Mouse (Mus musculus): Measurements from ENCODE around the gene Fam50b.

Fam50b gene

DNA sequence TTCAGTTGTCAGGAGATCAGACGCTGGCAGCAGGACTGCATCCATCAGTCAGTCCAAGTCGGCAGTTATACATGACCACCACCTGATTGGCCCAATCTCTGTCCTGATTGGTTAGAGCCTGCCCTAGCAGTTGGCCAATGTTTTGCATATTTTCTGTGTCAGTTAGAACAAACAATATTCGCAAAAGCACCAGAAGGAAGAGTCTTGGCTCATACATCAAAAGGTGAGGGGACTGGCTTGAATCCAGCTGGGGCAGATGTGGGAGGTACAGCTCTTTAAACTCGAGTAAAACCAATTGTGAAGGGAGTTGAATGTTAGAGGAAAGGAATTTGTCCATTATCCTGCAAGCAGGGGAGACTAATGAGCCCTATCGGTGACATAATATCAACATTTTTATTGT is at the start of gene Fam50b:
Gene Fam50b (plus strand): TSS at position 165 of the 400 bp plus-strand sequence.
- DNase-seq (ENCODE audit: low read depth, low spot score) = no peak

DNA sequence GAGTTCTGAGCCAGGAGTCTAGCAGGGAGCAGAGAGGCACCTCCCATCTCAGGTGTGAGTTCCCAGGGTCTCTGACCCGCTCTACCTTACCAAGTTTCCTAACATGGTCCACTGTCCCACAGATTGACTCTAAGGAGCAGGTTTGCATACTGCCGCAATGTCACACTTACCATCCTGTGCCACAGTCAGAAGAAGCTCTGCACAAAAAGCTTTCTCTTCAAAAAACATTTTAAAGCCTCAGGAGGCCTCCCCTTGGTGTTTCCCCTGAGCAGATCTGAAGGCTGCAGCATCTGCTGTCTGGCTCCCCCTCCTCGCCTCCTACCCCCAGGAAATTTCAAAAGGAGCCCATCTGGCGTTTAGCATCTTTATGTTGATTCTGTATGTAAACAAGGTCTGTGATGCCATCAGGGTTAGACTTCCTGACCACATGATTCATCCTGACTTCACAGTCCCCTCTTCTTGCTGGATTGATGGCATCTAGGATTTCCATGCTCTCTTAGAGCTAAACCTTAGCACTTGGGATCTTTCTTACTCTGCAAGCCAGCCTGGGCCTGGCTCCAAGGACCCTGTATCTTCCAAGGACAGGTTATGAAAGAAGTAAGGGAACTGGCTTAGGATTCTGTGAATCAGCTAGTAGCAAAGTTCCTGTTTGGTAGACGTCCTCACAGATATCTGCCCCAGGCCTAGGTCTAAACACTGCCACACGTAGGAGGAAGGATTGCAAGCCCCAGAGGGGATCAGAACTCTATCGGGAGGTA is 49.5 kb upstream of the Fam50b start:
- DNase-seq (ENCODE audit: low read depth, low spot score) = no peak

DNA sequence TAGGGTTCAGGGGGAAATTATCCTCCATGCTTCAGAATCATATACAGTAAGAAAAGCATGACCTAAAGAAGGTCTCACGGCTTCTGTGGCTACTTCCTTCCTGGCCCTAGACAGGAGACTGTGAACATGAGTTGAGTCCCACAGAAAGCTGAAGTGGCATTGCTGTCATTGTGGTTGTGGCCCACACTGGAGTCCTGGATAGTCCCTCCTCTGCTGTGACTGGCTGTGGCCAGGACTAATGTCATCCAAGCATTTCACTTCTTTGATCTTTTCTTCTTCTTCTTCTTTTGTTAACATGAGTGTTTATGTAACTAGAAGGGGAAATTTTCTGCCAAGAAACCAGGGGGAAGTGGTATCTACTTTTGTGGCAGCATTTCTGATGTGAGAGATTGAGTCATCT is 43.6 kb upstream of the Fam50b start:
- no peak for DNase-seq (ENCODE audit: low read depth, low spot score)

DNA sequence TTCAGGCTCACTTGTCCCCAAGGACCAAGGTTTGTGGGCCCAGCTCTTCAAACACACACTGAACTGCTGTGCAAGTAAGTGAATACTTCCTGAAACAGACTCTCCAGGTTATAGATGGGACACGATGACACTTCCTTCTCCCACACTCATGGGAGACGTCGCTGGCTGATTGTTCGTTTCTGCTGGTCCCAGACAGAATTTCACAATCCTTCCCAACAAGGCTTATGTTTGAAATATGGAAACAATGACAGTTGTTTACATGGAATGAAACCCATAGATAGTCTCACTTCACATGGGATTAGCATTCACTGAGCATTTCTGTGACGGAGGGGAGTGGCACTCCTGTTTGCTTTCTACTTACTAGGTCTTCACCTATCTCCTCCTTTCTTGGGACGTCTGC is 41.5 kb upstream of the Fam50b start:
- no peak for DNase-seq (ENCODE audit: low read depth, low spot score)

DNA sequence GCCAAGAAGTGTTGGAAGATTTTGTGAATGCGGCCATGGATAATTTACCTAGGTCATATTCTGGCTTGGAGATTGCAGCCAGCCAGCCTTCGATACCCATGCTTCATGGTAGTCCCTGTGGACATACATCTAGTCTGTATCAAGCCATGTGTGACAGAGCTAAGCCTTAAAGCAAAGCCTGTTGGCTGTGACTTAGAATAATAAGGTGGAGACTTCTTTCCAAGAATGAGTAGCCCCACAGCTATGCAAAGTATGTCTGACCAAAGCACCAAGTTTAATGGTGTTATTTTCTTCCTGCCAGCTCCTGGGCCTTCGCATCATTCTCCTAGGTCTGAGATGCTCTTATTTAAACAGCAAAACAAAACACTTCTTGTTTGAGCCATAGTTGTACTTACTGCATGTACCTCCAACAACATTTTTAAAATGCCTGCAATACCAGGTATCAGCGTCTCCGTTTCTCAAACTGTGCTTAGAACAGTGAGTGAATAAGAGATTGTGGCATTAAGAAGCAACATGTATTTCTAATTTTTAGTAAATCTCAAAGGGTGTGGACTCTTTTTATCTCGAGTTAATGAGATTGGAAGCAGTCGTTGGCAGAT is 37.8 kb upstream of the Fam50b start:
- DNase-seq (ENCODE audit: low read depth, low spot score) = no peak

DNA sequence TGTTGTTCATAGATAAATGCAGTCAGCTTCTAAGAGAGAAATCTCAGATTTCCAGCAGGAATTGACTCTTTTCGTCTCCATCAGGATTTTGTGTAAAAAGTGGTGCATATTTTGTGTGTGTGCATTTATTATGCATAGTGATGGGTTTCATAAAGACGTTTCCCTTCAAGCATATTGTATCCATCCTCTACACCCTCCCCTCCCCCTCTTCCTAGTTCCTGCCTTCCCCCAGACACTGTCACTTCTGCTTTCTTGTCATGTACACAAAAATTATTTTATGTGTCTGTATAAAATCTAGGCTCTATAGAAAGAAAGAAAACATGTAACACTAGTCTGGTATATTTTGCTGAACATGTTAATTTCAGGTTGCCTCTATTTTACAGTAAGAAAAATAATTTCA is 34.6 kb upstream of the Fam50b start:
- no peak for DNase-seq (ENCODE audit: low read depth, low spot score)

DNA sequence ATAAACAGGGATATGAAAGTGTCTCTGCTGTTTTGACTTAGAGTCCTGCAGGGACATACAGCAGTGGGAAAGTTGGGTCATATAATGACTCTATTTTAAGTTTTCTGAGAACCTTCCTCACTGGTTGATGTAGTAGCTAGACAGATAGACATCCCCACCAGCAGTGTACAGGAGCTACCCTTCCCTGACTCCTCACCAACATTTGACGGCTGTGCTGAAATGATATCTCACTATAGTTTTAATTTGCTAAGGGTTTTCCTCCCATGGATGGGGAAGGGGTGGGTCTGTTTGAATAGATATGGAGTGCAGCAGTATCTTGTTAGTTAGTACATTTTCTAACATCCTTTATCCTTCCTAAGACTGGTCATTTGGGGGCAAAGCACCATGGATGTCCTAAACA is 34.0 kb upstream of the Fam50b start:
- no peak for DNase-seq (ENCODE audit: low read depth, low spot score)

DNA sequence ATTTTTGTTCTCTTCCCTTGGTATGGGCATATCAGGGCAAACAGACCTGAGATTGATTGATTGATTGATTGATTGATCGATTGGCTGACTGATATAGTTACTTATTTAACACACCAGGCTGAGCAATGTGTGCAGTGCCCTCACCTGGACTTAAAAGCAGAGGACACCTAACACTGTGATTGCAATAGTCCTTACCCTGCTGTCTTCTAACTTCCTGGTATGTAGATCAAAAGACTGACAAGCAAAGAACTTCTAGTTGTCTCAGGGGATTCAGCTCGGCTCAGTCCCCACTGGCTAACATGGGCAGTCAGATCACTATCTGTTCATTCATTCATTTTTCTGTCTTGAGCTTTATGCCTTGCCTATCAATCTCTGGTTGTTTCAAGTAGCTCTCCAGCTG is 31.3 kb upstream of the Fam50b start:
- DNase-seq (ENCODE audit: low read depth, low spot score) = no peak

DNA sequence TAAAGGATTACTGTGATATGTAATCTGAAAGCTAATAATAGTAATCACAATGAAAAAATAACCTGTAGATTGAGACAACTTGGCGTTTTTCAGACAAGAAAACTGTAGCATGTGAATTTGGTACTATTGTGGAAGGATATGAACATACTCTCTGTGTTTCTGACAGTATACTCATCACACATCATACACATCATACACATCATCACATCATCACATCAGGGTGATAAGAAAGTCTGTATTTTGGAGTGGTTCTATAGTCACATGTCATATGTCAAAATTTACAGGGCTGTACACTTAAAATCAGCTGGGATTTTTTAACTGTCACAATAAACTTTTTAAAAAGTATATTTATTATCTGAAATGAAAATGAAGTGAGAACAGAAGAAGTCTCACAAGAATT is 30.9 kb upstream of the Fam50b start:
- DNase-seq (ENCODE audit: low read depth, low spot score) = no peak

DNA sequence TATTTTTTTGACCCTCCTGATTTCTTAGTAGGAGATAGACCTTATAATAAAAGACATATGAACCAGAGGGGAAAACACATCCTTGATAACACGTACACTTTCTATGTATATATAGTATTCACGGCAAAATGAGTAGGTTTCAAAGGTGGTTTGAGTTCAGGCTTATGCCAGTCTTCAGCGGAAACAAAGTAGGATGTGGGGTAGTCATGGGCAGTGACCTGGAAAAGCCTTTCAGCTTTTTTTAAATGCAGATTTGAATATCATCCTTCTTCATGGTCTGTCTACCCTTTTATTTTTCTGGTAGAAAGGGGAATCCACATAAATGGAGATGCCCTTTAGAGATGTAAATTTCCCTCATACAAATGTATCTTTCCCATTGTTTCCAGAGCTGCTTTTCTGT is 29.8 kb upstream of the Fam50b start:
- no peak for DNase-seq (ENCODE audit: low read depth, low spot score)

DNA sequence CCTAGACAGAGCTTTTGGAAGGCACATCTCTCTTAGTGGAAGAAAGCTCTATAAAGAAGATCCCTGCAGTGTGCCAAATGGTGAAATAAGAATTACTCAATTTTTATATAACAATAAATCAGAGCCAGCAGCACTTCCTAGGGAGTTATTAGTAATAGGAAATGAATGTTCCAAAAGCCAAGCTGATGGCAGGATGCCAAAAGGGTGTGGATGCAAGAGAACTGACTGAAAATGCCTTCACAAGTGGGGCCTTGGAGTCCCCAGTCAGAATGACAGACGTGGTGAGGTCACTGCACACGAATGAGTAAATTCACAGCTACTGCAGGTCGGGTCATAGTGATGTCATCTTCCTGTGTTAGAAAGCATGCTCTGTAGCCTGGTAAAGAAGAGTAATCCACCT is 25.7 kb upstream of the Fam50b start:
- no peak for DNase-seq (ENCODE audit: low read depth, low spot score)

DNA sequence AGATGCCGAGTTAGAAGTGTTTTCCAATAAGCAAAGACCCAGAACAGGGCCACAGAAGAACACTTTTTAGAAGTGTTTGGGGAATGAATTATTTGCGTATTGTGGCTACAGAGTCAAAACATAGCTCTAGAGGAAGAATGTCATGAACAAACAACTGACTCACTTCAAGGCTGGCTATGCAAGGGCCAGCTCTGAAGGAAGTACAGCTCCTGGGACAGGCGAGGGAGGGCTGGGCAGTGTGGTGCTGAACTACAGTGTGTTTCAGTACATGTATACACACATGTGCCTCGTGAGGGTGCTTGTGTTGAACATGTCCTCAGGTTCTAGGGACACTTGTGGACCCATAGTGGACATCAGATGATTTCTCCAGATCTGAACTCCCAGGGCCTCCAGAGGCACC is 25.1 kb upstream of the Fam50b start:
- no peak for DNase-seq (ENCODE audit: low read depth, low spot score)

DNA sequence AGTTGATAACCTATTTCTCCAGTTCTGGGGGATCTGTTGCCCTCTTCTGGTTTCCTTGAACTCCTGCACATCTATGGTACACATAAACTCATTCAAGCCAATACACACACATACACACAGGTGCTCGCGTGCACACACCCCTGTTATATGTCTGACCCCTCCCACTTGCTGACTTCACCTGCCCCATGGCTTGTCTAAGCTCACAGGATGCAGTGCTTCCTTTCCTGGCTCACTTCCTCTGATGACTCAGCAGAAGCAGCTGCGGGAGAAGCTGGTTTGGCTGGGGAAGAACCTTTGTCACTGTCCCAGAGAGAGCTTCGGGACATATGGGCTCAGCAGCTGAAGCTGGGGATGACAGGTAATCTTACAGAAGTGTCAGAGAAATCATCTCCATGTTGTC is 23.2 kb upstream of the Fam50b start:
- no peak for DNase-seq (ENCODE audit: low read depth, low spot score)

DNA sequence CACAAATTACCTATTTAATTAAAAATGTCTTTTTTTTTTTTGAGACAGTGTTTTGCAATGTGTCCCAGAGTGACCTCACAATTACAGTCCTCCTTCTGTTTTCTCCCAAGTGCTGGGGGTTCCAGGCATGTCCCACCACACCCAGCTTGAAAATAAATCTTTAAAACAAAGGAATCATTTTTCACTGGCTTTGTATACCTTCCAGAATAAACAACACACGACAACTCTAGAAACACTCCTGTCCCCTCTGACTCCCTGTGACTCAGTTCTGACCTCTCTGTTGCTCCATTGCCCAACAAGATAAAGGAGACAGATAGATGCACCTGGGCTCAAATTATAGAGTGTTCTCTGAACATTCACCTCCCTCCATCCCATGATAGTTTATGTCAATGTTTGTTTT is 21.8 kb upstream of the Fam50b start:
- no peak for DNase-seq (ENCODE audit: low read depth, low spot score)

DNA sequence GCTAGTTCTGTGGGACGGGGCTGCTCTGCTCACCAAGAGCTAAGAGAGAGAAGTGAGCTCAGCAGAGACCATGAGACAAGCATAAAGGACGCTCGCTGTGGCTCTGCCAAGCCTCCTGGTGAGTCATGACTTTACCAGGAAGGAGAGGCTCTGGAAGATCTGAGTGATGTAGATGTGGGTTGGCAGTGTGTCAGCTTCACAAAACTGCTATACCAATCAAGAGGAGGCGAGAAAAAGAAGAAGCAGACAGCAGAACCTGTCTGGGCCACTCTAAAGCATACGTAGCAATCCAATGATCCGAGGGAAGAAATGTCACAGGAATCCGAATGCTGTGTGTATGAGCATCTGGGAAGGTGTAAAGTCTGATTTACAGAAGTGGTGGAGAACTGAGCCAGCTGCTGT is 19.2 kb upstream of the Fam50b start:
- peak; percentile 87 for DNase-seq (ENCODE audit: low read depth, low spot score)

DNA sequence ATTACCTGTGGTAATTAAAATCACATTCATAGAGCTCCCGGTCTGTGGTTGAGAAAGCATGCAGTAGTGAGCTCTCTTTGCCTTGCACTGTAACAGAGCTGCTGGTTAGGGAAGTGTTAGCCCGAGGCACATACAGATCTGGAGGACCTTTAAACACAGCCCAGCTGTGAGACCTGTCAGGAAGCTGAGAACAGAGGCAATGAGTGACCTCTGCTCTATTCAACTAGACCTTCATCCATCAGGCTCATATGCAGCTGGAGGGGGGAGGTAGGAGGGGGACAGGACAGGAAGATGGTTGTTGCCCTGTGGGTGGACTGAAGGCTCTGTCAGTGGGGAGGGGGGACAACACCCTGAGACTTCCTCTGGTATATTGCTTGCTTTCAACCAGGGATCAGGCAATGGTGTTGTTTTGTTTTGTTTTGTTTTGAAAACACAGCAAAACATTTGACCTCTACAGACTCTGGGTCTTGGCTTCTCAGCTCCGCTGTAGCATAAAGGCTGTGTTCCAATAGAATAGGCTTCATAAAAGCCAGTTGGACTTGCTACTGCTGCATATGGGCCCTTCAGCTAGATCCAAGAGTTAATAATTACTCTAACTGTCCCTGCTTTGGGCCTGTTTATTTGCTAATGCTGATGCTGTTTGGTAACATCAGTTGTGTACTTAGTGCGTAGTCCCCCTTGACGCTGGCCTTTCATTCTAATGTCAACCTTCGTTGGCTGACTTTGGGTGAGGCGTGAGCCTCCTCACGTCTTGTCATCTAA is 9.6 kb upstream of the Fam50b start:
- no peak for DNase-seq (ENCODE audit: low read depth, low spot score)

DNA sequence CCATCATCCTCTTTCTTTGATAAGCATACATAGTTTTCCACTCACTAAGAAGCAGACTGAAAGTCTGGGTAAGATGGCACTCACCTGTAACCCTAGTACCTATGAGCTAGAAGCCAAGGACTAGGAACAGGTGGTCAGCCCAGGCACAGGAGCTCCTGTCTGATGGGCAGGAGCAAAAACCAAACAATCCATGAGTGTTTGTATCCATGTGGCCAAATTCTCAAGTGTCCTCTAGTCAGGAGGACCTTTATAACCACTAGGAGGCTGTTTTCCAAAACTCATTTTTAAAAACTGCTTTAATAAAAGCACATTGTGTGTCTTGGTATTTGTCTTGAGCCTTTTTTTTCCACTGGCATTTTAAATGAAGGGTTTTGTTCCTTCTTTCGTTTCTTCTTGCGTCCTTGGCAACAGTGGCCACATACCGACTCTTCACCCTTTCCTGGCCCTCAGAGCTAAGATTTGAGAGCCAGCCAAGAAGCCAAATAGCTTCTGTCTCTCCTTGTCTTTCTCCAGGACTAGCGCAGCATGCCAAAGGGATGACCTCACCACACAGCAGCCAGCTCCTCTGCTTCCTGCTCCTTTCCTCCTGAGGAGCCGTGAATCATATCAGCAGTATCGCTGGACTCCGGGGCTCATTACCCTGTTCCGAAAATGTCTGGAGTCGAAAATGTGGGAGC is 8.7 kb upstream of the Fam50b start:
- no peak for DNase-seq (ENCODE audit: low read depth, low spot score)

DNA sequence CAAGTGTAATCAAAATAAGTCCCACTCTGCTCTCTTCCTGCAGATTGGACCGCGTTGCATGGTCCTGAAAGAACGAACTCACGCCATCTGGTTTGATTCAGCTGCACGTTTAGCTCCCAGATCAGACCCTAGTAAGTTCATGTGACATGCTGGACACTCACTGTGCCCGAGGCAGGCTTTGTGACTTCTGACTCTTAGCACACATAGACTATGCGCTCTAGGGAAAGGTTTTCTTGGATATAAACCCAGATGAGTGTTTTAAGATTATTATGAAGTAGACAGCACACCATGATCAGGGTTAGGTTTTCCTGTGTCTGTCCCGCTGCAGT is 8.2 kb upstream of the Fam50b start:
- DNase-seq (ENCODE audit: low read depth, low spot score) = no peak

DNA sequence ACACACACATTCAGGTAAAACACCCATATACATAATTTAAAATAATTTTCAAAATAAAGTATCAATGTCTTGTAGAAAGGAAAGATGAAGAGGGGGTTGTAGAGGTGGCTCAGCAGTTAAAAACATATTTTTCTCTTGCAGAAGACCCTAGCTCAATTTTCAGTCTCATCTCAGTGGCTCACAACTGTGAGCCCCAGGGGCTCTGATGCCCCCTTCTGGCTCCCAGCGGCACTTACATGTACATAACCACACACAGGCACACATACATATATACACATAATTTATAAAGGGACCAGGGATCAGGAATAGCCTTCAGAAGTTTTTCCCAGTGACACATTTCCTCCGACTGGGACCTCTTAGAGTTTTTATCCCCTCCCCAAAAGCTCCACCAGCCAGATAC is 7.6 kb upstream of the Fam50b start:
- DNase-seq (ENCODE audit: low read depth, low spot score) = no peak

DNA sequence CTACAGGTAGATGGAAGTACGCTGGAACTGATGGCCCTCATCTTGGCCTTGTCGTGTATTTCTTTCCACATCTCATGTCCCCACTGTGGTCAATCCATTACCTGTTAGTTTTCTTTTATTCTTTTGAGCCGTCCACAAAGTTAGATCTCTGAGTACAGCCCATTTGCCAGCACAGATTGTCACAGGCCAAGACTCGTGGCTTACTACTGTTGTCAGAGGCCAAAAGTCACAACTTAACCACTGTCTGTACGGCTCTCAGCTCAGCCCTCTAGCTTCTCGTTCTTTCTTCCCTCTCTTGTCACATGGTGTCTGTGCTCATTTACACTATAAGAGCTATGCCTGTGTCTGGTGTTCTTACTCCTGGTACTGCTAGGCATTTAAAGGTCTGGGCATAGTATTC is 3.1 kb upstream of the Fam50b start:
- no peak for DNase-seq (ENCODE audit: low read depth, low spot score)

DNA sequence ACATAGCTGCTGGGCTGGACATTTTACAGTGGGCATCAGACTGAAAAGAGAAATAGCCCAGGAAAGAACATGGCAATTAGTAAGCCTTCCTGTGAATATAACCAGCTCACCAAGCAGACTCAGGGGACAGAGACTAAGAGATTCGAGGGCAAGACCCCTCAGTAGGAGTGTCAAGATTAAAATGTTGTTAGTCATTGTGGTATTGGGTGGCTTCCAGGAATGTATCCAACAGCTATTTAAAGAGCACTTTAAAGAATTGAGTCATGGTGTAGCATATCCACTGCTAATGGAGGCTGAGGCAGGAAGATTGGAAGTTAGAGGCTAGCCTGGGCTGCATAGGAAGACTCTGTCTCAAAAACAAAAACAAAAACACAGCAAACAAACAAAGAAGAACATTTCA is 870 bp upstream of the Fam50b start:
- no peak for DNase-seq (ENCODE audit: low read depth, low spot score)

DNA sequence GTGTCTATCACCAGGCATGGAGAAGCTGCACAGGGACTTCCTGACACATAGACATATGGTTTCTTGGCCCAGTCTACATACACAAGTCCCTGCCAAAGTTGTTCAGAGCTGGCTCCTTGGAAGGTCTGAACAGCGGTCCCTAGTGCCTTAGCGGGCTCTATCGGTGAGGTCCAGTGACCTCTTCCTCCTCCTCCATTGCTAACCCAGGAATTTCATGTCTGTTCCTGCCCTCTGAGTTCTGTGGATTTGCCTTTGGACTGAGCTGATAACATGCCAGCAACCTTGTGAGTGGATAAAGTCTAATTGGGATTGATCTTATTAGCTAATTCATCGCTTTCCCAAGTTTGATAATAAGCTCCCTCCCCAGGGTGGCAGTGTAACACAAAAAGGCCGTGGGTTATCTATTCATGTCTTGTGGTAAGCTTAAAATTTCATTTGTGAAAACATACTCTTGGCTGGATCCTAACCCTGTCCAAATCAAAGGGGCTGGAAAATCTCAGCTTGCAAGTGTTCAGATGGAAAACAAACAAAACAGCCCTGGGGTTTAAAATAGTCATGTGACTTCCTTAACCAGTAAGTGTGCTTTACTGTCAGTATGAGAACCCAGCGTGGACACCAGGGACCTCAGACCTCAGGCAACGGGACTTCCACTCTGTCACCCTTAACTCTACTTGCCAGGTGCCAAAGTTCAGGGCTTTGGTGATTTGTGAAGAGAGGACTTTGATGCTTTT is 3.5 kb downstream of the Fam50b start:
- no peak for DNase-seq (ENCODE audit: low read depth, low spot score)

All from telencephalon, adult 2 months (tissue).